ENCODE assay signal across 20 mouse cellular contexts in the genomic region with DNA sequence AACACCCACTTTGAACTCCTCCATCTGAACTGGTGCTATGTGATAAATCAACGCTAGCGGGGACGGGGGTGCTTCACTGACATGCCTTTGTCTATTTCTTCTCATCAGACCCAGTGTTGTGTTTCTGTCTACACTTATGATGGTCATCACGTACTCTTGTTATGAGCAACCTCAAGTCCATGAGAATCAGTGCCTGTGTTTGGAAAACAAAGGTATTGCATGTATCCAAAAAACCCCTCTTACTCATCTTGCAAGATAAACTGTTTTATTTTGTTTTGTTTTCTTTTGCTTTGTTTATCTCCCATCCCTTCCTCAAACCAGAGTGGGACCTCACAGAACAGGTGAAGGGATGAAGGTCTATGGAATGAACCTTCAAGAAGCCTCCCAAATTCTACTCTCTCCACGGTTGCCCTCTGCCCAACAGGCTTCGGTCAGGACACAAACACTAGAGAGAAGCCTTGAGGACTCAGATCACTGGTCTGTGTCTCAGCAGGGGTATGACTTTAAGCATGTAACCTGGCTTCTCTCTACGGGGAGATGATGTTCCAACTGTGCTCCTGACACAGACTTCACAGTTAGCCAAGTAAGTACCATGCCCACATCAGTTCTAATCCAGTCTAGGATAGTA. TPM values are rescaled to one million over a fixed set of nuclear protein-coding genes. Genes with fewer than 3 reads are reported as not detected.
DNase-seq lines count a peak whose midpoint lies in the region; ATAC-seq and TF ChIP-seq lines count a peak whose summit lies in the region.
"Had no signal": no experiment of that assay in that cellular context is flagged by ENCODE, and none has a peak within 500 bp of the region (broad histone marks: within the 10 kb centered on the region; RNA-seq: fewer than 3 reads in every experiment).

No protein-coding gene starts in this region.

- intact Hi-C loops in gastrocnemius, adult 2 months (cut with DNase I) = no loop called here

- TF ChIP-seq CTCF in gastrocnemius, adult 2 months (IDR thresholded peaks at IDR 0.05) = no peak
- no peak for TF ChIP-seq CTCF in spleen, adult 2 months (IDR thresholded peaks at IDR 0.05; ENCODE audit: extremely low read depth, insufficient read depth, insufficient read length, insufficient replicate concordance)
- TF ChIP-seq CTCF in small intestine, adult 2 months (IDR thresholded peaks at IDR 0.05; ENCODE audit: extremely low read depth, insufficient read length, insufficient replicate concordance, low read depth, low read length) = no peak

- no peak for ATAC-seq in kidney, embryonic 15.5 days (replicated peaks; ENCODE audit: low FRiP score)
- ATAC-seq: forebrain, embryonic 16.5 days had no signal

- H3K4me2 ChIP-seq in kidney, embryonic 15.5 days = 0 out of 2 replicates have a peak overlapping the region, but pooled peaks have one; percentile 83
- H3K4me2 ChIP-seq: embryonic facial prominence, embryonic 12.5 days had no signal

- TF ChIP-seq POLR2A in spleen, adult 2 months (IDR thresholded peaks at IDR 0.05; ENCODE audit: low read depth, low read length) = no peak
- TF ChIP-seq POLR2A in small intestine, adult 2 months (IDR thresholded peaks at IDR 0.05; ENCODE audit: low read depth, low read length) = no peak

- peaks cover 58% of the 10 kb centered on the region for H3K4me1 ChIP-seq in kidney, embryonic 15.5 days
- peaks cover 27% of the 10 kb centered on the region; the same call in 1 of the 2 replicates for H3K4me1 ChIP-seq in spleen, adult 2 months (ENCODE audit: control insufficient read depth, insufficient read depth, insufficient read length)
- peaks cover 20% of the 10 kb centered on the region for H3K4me1 ChIP-seq in small intestine, adult 2 months (ENCODE audit: control insufficient read depth, insufficient read depth, insufficient read length, low read length)

- H3K36me3 ChIP-seq in kidney, embryonic 15.5 days = peaks cover 16% of the 10 kb centered on the region
- H3K36me3 ChIP-seq in spleen, adult 2 months (ENCODE audit: control insufficient read depth, insufficient read depth, low read length) = no peaks in the 10 kb centered on the region
- H3K36me3 ChIP-seq in small intestine, adult 2 months (ENCODE audit: control insufficient read depth, insufficient read depth, low read length) = no peaks in the 10 kb centered on the region
- H3K36me3 ChIP-seq: embryonic facial prominence, embryonic 12.5 days had no signal

- WGBS in kidney, embryonic 15.5 days = 79% methylated on average over 7 of the region's 7 CpGs
- 74% methylated on average over 7 of the region's 7 CpGs for WGBS in spleen, adult 2 months
- 80% methylated on average over 7 of the region's 7 CpGs for WGBS in small intestine, adult 2 months

- peak overlapping the region; percentile 26 for H3K4me3 ChIP-seq in gastrocnemius, adult 2 months
- no peak overlapping the region for H3K4me3 ChIP-seq in kidney, embryonic 15.5 days (replicated peaks)
- H3K4me3 ChIP-seq in spleen, adult 2 months (ENCODE audit: extremely low read depth, insufficient read depth, insufficient read length) = no peak overlapping the region
- H3K4me3 ChIP-seq in small intestine, adult 2 months (ENCODE audit: low read depth, low read length) = no peak overlapping the region
- H3K4me3 ChIP-seq: embryonic facial prominence, embryonic 12.5 days; heart, embryonic 10.5 days; hindbrain, embryonic 10.5 days had no signal

- no peaks in the 10 kb centered on the region for H3K9me3 ChIP-seq in kidney, embryonic 15.5 days (replicated peaks)
- H3K9me3 ChIP-seq: embryonic facial prominence, embryonic 12.5 days; heart, embryonic 10.5 days; hindbrain, embryonic 10.5 days had no signal

- no peaks in the 10 kb centered on the region for H3K27me3 ChIP-seq in kidney, embryonic 15.5 days
- no peaks in the 10 kb centered on the region for H3K27me3 ChIP-seq in spleen, adult 2 months (ENCODE audit: control insufficient read depth, insufficient read depth, low read length)
- H3K27me3 ChIP-seq in small intestine, adult 2 months (ENCODE audit: control insufficient read depth, insufficient read depth, low read length) = no peaks in the 10 kb centered on the region
- H3K27me3 ChIP-seq: embryonic facial prominence, embryonic 12.5 days had no signal

- peak overlapping the region; percentile 91 for H3K27ac ChIP-seq in gastrocnemius, adult 2 months
- no peak overlapping the region for H3K27ac ChIP-seq in kidney, embryonic 15.5 days
- peak overlapping the region; percentile 67 for H3K27ac ChIP-seq in spleen, adult 2 months (ENCODE audit: insufficient read depth, low read length)
- H3K27ac ChIP-seq in small intestine, adult 2 months (ENCODE audit: insufficient read depth, low read depth, low read length) = 0 out of 2 replicates have a peak overlapping the region, but pooled peaks have one; percentile 19
- H3K27ac ChIP-seq: embryonic facial prominence, embryonic 12.5 days; heart, embryonic 10.5 days; hindbrain, embryonic 10.5 days; hindbrain, embryonic 14.5 days had no signal

- no peak overlapping the region for H3K9ac ChIP-seq in kidney, embryonic 15.5 days
- H3K9ac ChIP-seq: embryonic facial prominence, embryonic 12.5 days; hindbrain, embryonic 14.5 days had no signal

- no peak for DNase-seq in gastrocnemius, adult 2 months
- no peak for DNase-seq in gastrocnemius, adult 8-10 months (ENCODE audit: low spot score in 2 of 2)
- no peak for DNase-seq in kidney, postnatal 10 days
- no peak for DNase-seq in spleen, adult 2 months (ENCODE audit: low read depth in 1 of 2, low spot score in 2 of 2)
- DNase-seq in spleen, postnatal 36 days (ENCODE audit: low spot score in 2 of 2) = no peak
- DNase-seq in urinary bladder, postnatal 4 days (ENCODE audit: low spot score in 2 of 2) = no peak
- DNase-seq: adrenal gland, adult 2 months; adrenal gland, postnatal 36 days; cerebellum, adult 11 months; cerebellum, adult 9-10 months; cerebellum, postnatal 25 days; gastrocnemius, postnatal 25 days; heart, postnatal 10 days had no signal

RNA-seq across cellular contexts. Expression of a gene that starts 3.4 kb away (rescaled TPM):
- 1 to 10 TPM; 3.0 to 4.4 TPM for total RNA-seq in gastrocnemius, adult 2 months (2021)
- 1 to 10 TPM; 1.8 to 3.1 (median 2.5) TPM for total RNA-seq in gastrocnemius, adult 8-10 months (2022)
- polyA plus RNA-seq in kidney, embryonic 15.5 days (2015; fragmentation: Nextera tagmentation; extraction: Ambion mirVana) = 20.1 and 20.8 TPM in 2 replicates
- polyA plus RNA-seq in spleen, adult 2 months (2012; rRNA removed) = 11.5 and 15.7 TPM in 2 replicates
- polyA plus RNA-seq in small intestine, adult 2 months (2012; rRNA removed) = 3.5 and 6.1 TPM in 2 replicates
